Comparison of ENCODE assay signal across 17 mouse cellular contexts in the genomic region with DNA sequence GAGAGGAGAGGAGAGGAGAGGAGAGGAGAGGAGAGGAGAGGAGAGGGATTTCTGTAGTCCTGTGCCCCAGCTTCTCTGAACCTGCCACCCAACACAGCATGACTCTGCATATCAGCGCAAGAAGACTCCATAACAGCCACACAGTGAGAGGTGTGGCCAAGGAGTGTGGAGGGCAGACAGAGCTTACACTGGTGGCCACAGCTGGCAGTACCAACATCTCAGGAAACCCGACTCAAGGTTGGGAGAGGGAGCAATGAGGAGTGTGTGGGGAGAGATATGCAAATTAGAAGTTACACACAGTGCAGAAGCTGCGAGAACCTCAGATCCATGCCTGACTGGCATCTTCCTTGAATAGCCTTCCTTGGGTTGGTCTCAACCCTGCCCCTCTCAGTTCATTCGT.
DNase-seq lines count a peak whose midpoint lies in the region; ATAC-seq and TF ChIP-seq lines count a peak whose summit lies in the region.
"Had no signal": no experiment of that assay in that cellular context is flagged by ENCODE, and none has a peak within 500 bp of the region (broad histone marks: within the 10 kb centered on the region; RNA-seq: fewer than 3 reads in every experiment).

No protein-coding gene starts in this region.

- H3K36me3 ChIP-seq in heart, embryonic 10.5 days = no peaks in the 10 kb centered on the region
- no peaks in the 10 kb centered on the region for H3K36me3 ChIP-seq in hindbrain, embryonic 14.5 days (replicated peaks; ENCODE audit: control insufficient read depth, insufficient read depth)
- H3K36me3 ChIP-seq: forebrain, embryonic 15.5 days; limb, embryonic 12.5 days had no signal

- no peak overlapping the region for H3K4me3 ChIP-seq in heart, embryonic 10.5 days
- no peak overlapping the region for H3K4me3 ChIP-seq in hindbrain, embryonic 14.5 days (replicated peaks; ENCODE audit: low read length)
- H3K4me3 ChIP-seq in layer of hippocampus, adult 2 months = no peak overlapping the region
- H3K4me3 ChIP-seq: forebrain, embryonic 15.5 days; limb, embryonic 12.5 days had no signal

- TF ChIP-seq CTCF in layer of hippocampus, adult 2 months (conservative IDR thresholded peaks at IDR 0.05) = no peak

- H3K4me2 ChIP-seq in hindbrain, embryonic 14.5 days (replicated peaks) = no peak overlapping the region
- H3K4me2 ChIP-seq: forebrain, embryonic 15.5 days; limb, embryonic 12.5 days had no signal

- 0 out of 2 replicates have a peak overlapping the region, but pooled peaks have one; percentile 36 for H3K27ac ChIP-seq in heart, embryonic 10.5 days
- H3K27ac ChIP-seq in hindbrain, embryonic 14.5 days = no peak overlapping the region
- H3K27ac ChIP-seq in layer of hippocampus, adult 2 months = no peak overlapping the region
- H3K27ac ChIP-seq: forebrain, embryonic 15.5 days; hindbrain, postnatal 0 days; kidney, postnatal 0 days; limb, embryonic 12.5 days had no signal

- ATAC-seq in megakaryocyte-erythroid progenitor cell, adult 5-6 weeks (replicated peaks; ENCODE audit: low FRiP score, low TSS enrichment, poor library complexity, severe bottlenecking) = peak; percentile 92
- no peak for ATAC-seq in hindbrain, embryonic 14.5 days (ENCODE audit: low FRiP score)
- ATAC-seq: forebrain, embryonic 15.5 days; hindbrain, postnatal 0 days had no signal

- no peak for DNase-seq in heart, embryonic 10.5 days (ENCODE audit: low spot score)
- no peak for DNase-seq in heart, postnatal 14 days
- peak; percentile 24 for DNase-seq in c-Kit-positive CD71-negative TER-119-negative erythroid progenitor cells, embryonic 14.5 days (ENCODE audit: low read depth)
- peak; percentile 87 for DNase-seq in liver
- no peak for DNase-seq in urinary bladder, postnatal 36 days (ENCODE audit: low spot score in 2 of 2)
- no peak for DNase-seq in hindbrain, embryonic 14.5 days (ENCODE audit: low spot score)
- no peak for DNase-seq in layer of hippocampus, adult 2 months (ENCODE audit: low spot score in 2 of 2)
- DNase-seq: adrenal gland, postnatal 25 days; cerebellum, adult 18-20 months; gastrocnemius, postnatal 14 days; layer of hippocampus, adult 9-11 months; right cerebral cortex, postnatal 25 days had no signal

- no peaks in the 10 kb centered on the region for H3K27me3 ChIP-seq in heart, embryonic 10.5 days (ENCODE audit: insufficient read depth, poor library complexity, severe bottlenecking)
- H3K27me3 ChIP-seq in hindbrain, embryonic 14.5 days (ENCODE audit: control insufficient read depth, insufficient read depth, low read length) = no peaks in the 10 kb centered on the region
- H3K27me3 ChIP-seq: forebrain, embryonic 15.5 days had no signal

- H3K9ac ChIP-seq in hindbrain, embryonic 14.5 days = no peak overlapping the region
- H3K9ac ChIP-seq: forebrain, embryonic 15.5 days; limb, embryonic 12.5 days had no signal

- H3K9me3 ChIP-seq in heart, embryonic 10.5 days = no peaks in the 10 kb centered on the region
- no peaks in the 10 kb centered on the region for H3K9me3 ChIP-seq in hindbrain, embryonic 14.5 days (ENCODE audit: control insufficient read depth, low read length)
- H3K9me3 ChIP-seq: forebrain, embryonic 15.5 days; limb, embryonic 12.5 days had no signal

- intact Hi-C loops in heart, postnatal 14 days (cut with DNase I) = no loop called here

- 58% methylated on average over 4 of the region's 4 CpGs for WGBS in heart, embryonic 10.5 days
- 66% methylated on average over 4 of the region's 4 CpGs for WGBS in hindbrain, embryonic 14.5 days

- peaks cover 69% of the 10 kb centered on the region for H3K4me1 ChIP-seq in heart, embryonic 10.5 days
- H3K4me1 ChIP-seq in hindbrain, embryonic 14.5 days (replicated peaks; ENCODE audit: control insufficient read depth, insufficient read depth, low read length) = no peaks in the 10 kb centered on the region

Comparison
In these comparisons a context has a peak if more than half of its experiments do, and no peak if none do; other contexts are left out.
1. DNase-seq: peak in c-Kit-positive CD71-negative TER-119-negative erythroid progenitor cells, embryonic 14.5 days (single experiment) and liver (single experiment); none in heart, embryonic 10.5 days (single experiment), heart, postnatal 14 days (0 of 2), urinary bladder, postnatal 36 days (0 of 2), hindbrain, embryonic 14.5 days (single experiment) and layer of hippocampus, adult 2 months (0 of 2).